In genomic region chr11:63922091-63922621, GRCm38 (mm10) we compare ENCODE assay signal across 7 mouse cellular contexts. TPM values are rescaled to one million over a fixed set of nuclear protein-coding genes. Genes with fewer than 3 reads are reported as not detected.
A peak's percentile ranks its signal among the peaks of the same experiment; 100 is the strongest.
DNase-seq lines count a peak whose midpoint lies in the region; ATAC-seq and TF ChIP-seq lines count a peak whose summit lies in the region.

Gene Hs3st3b1 (minus strand): TSS chr11:63922290.

- peak within 1 kb of the TSS; percentile 65 for H3K4me3 ChIP-seq in bone marrow, adult 2 months (replicated peaks; ENCODE audit: control insufficient read depth, low read depth, low read length)
- peak within 1 kb of the TSS; percentile 58 for H3K4me3 ChIP-seq in embryonic fibroblast, embryonic 13.5 days (ENCODE audit: insufficient read depth, low read length)
- peak within 1 kb of the TSS; percentile 62 for H3K4me3 ChIP-seq in heart, embryonic 11.5 days (ENCODE audit: low read depth, low read length)
- H3K4me3 ChIP-seq in kidney, embryonic 15.5 days (replicated peaks), result peak within 1 kb of the TSS; percentile 65

- under 1% methylated on average over 43 of the region's 43 CpGs for WGBS in bone marrow, adult 2 months
- WGBS in heart, embryonic 11.5 days (ENCODE audit: insufficient replicate concordance), result 0% methylated on average over 43 of the region's 43 CpGs
- under 1% methylated on average over 43 of the region's 43 CpGs for WGBS in kidney, embryonic 15.5 days

- no peak for TF ChIP-seq CTCF in bone marrow, adult 2 months (IDR thresholded peaks at IDR 0.05; ENCODE audit: control insufficient read depth, insufficient read depth, low read length)
- no peak for TF ChIP-seq CTCF in embryonic fibroblast, embryonic 13.5 days (IDR thresholded peaks at IDR 0.05; ENCODE audit: borderline replicate concordance, insufficient read depth, low read length)

- no peaks in the 10 kb centered on the region for H3K36me3 ChIP-seq in heart, embryonic 11.5 days (ENCODE audit: control insufficient read depth, insufficient read depth, low read length)
- no peaks in the 10 kb centered on the region for H3K36me3 ChIP-seq in kidney, embryonic 15.5 days

- peak within 1 kb of the TSS; percentile 92 for H3K4me2 ChIP-seq in heart, embryonic 11.5 days
- H3K4me2 ChIP-seq in kidney, embryonic 15.5 days, result peak within 1 kb of the TSS; percentile 87

- peak within 1 kb of the TSS; percentile 38; the same call in 1 of the 2 replicates for H3K27ac ChIP-seq in bone marrow, adult 2 months (ENCODE audit: control insufficient read depth, insufficient read depth, low read depth, low read length, poor library complexity)
- H3K27ac ChIP-seq in embryonic fibroblast, embryonic 13.5 days (ENCODE audit: insufficient read depth, low read length), result peak within 1 kb of the TSS; percentile 19; the same call in 1 of the 2 replicates
- no peak within 1 kb of the TSS for H3K27ac ChIP-seq in heart, embryonic 11.5 days (ENCODE audit: low read depth, low read length)
- peak within 1 kb of the TSS; percentile 83 for H3K27ac ChIP-seq in kidney, embryonic 15.5 days

- ATAC-seq in heart, embryonic 11.5 days (replicated peaks; ENCODE audit: insufficient number of reproducible peaks, low FRiP score, low TSS enrichment), result peak; percentile 88
- peak; percentile 95 for ATAC-seq in kidney, embryonic 15.5 days (replicated peaks; ENCODE audit: low FRiP score)

- H3K4me1 ChIP-seq in bone marrow, adult 2 months (ENCODE audit: control insufficient read depth, insufficient read depth, low read length), result no peaks in the 10 kb centered on the region; the same call in 1 of the 2 replicates
- H3K4me1 ChIP-seq in embryonic fibroblast, embryonic 13.5 days (ENCODE audit: control insufficient read depth, insufficient read depth, low read length), result no peaks in the 10 kb centered on the region
- H3K4me1 ChIP-seq in heart, embryonic 11.5 days (ENCODE audit: control insufficient read depth, insufficient read depth, low read length), result peaks cover 19% of the 10 kb centered on the region
- H3K4me1 ChIP-seq in kidney, embryonic 15.5 days, result peaks cover 79% of the 10 kb centered on the region

- TF ChIP-seq POLR2A in bone marrow, adult 2 months (IDR thresholded peaks at IDR 0.05; ENCODE audit: borderline replicate concordance, control insufficient read depth, low read depth, low read length), result peak; percentile 12; the same call in 1 of the 2 replicates
- TF ChIP-seq POLR2A in embryonic fibroblast, embryonic 13.5 days (IDR thresholded peaks at IDR 0.05; ENCODE audit: low read depth, low read length), result peak; percentile 87

- no peaks in the 10 kb centered on the region for H3K9me3 ChIP-seq in heart, embryonic 11.5 days (replicated peaks; ENCODE audit: control insufficient read depth, low read length)
- H3K9me3 ChIP-seq in kidney, embryonic 15.5 days (replicated peaks), result no peaks in the 10 kb centered on the region

- peaks cover 60% of the 10 kb centered on the region for H3K27me3 ChIP-seq in heart, embryonic 11.5 days (ENCODE audit: control insufficient read depth, insufficient read depth, low read length)
- peaks cover 92% of the 10 kb centered on the region for H3K27me3 ChIP-seq in kidney, embryonic 15.5 days

- peak; percentile 87 for DNase-seq in liver
- DNase-seq in monocyte, adult 2 months (ENCODE audit: low read depth in 1 of 2, low spot score in 2 of 2), result peak; percentile 63 to 79
- peak; percentile 80 for DNase-seq in spleen, postnatal 14 days (ENCODE audit: low spot score in 2 of 2)

- peak within 1 kb of the TSS; percentile 72 for H3K9ac ChIP-seq in heart, embryonic 11.5 days (ENCODE audit: low read depth, low read length)
- peak within 1 kb of the TSS; percentile 59 for H3K9ac ChIP-seq in kidney, embryonic 15.5 days

RNA-seq across cellular contexts. Expression of gene Hs3st3b1, which starts in this region (rescaled TPM):
- 0.30 and 0.40 TPM in 2 replicates for polyA plus RNA-seq in bone marrow, adult 2 months (2011; ENCODE audit: insufficient read depth, insufficient read length, low replicate concordance, missing spikeins)
- polyA plus RNA-seq in embryonic fibroblast, embryonic 13.5 days (2011; ENCODE audit: insufficient read length, low read depth, missing spikeins), result 5.7 and 7.0 TPM in 2 replicates
- 4.2 and 5.3 TPM in 2 replicates for polyA plus RNA-seq in heart, embryonic 11.5 days (2014; fragmentation: Nextera tagmentation; extraction: Ambion mirVana)
- polyA plus RNA-seq in kidney, embryonic 15.5 days (2015; fragmentation: Nextera tagmentation; extraction: Ambion mirVana), result 33.2 and 34.6 TPM in 2 replicates
